Mouse (Mus musculus) neural tube, embryonic 15.5 days (tissue): Measurements from ENCODE around the gene Tmem190. TPM values are rescaled to one million over a fixed set of nuclear protein-coding genes. Genes with fewer than 3 reads are reported as not detected.
"Not testable (repeated sequence)": the region's sequence is repeated elsewhere in the genome, so short reads cannot be mapped to it uniquely, and the experiment has no call there.

Experiments
- ATAC-seq: fragments of 200-750 bp; cut with Nextera tagmentation; 2 replicates; pipeline ENCODE4 v1.8.0; 2017; ENCODE audit warnings: mild to moderate bottlenecking, moderate TSS enrichment, moderate library complexity; ENCODE audit not compliant: low FRiP score
- H3K27ac ChIP-seq: fragments of 300-500 bp; sonication (generic); replicated peaks from 2 replicates; pipeline ENCODE4 v1.5.1; 2015; ENCODE audit warnings: mild to moderate bottlenecking, inconsistent platforms
- H3K27me3 ChIP-seq: fragments of 300-500 bp; sonication (generic); replicated peaks from 2 replicates; pipeline ENCODE4 v1.6.1; 2015; ENCODE audit warnings: inconsistent platforms
- H3K36me3 ChIP-seq: fragments of 300-500 bp; sonication (generic); 2 replicates; pipeline ENCODE4 v1.6.1; 2015; ENCODE audit warnings: inconsistent platforms
- H3K4me1 ChIP-seq: fragments of 300-500 bp; sonication (generic); 2 replicates; pipeline ENCODE4 v1.6.1; 2015; ENCODE audit warnings: inconsistent platforms
- H3K4me2 ChIP-seq: fragments of 300-500 bp; sonication (generic); 2 replicates; pipeline ENCODE4 v1.6.1; 2015; ENCODE audit warnings: inconsistent platforms, mild to moderate bottlenecking, moderate library complexity
- H3K4me3 ChIP-seq: fragments of 300-500 bp; sonication (generic); replicated peaks from 2 replicates; pipeline ENCODE4 v1.5.1; 2015; ENCODE audit warnings: mild to moderate bottlenecking, inconsistent platforms
- H3K9ac ChIP-seq: fragments of 300-500 bp; sonication (generic); replicated peaks from 2 replicates; pipeline ENCODE4 v1.6.1; 2015; ENCODE audit warnings: mild to moderate bottlenecking, inconsistent platforms
- H3K9me3 ChIP-seq: fragments of 300-500 bp; sonication (generic); replicated peaks from 2 replicates; pipeline ENCODE4 v1.6.1; 2016; ENCODE audit warnings: inconsistent platforms
- WGBS: fragments of 180-500 bp; shearing (Covaris S2); methylation state at CpG from one replicate; pipeline ENCODE4 v1.1.7; 2015; ENCODE audit warnings: mixed read lengths; 5-methylcytosine and 5-hydroxymethylcytosine counted together
- polyA plus RNA-seq: library from polyadenylated mRNA; unstranded; fragments of >200 nt; fragmentation: Nextera tagmentation; extraction: Ambion mirVana; gene quantifications from 2 replicates; pipeline ENCODE4 v1.2.1, GENCODE M21; 2015

The Tmem190 gene
- polyA plus RNA-seq, 1 experiment from 2014 or later: not detected

DNA sequence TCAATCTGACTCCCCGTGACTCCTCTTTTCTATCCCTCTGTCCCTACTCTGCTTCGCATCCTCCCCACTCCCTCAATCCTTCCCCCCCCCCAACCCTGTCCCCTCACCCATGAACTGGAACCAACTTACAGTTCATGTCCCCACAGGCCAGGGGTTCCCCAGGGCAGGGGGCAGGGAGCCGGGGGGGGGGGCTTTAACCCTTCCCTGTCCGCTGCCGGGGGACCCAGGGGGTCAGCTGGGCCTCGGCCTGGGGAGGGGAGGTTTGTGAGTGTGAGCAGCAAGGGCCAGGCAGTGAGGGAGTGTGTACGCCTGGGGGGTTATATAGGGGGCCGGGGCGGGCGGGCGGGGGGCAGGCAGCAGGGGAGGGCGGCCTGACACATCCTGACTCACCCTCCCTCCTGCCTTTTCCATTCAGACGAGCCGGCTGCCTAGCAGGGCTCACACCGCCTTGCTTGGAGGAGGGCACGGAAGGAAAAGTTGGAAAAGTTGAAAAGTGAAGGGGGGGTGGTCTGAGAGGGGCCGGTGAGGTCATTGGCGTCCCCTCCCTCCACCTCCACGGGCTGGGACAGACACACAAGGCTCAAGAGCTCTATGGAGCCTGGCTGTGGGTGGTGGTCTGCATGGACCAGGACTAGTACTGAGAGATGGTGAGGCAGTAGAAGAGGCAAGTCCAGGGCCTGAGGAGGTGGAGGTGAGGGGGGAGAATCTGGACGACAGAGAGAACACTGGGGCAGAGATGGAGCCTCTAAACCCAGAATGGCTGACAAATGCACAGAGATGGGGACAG lies 4.7 kb upstream of the Tmem190 start:
- Histone ChIP-seq H3K4me1 (peaks cover 10% of the 10 kb centered on the region), H3K27me3 (peaks cover 72% of the 10 kb centered on the region), H3K4me2 (no peak overlapping the region), H3K9me3 (no peaks in the 10 kb centered on the region), H3K4me3 (no peak overlapping the region), H3K9ac (no peak overlapping the region), H3K36me3 (no peaks in the 10 kb centered on the region), H3K27ac (no peak overlapping the region)
- 4% methylated on average over 14 of the region's 20 CpGs for WGBS
- no peak for ATAC-seq

DNA sequence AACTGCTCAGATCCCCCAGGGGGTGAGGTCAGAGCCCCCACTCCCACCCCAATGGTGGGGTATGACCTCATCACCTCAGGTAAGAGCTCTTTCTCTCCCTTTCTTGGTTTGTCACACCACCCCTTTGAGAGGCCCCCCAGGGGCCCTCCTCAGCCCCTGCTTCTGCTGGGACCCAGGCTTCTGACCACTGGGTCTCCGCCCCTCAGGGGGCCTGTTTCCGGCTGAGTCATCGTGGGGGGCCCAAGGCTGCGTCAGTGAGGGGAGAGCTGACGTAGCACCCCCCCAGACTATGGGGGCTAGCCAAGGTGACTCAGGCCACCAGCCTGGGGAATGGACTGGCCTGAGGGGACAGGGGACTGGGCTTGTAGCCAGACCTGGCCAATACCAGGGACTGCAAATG lies 2.8 kb upstream of the Tmem190 start:
- ATAC-seq: no peak
- H3K9me3 ChIP-seq: no peaks in the 10 kb centered on the region
- 44% methylated on average over 5 of the region's 5 CpGs for WGBS
- no peak overlapping the region for H3K4me3 ChIP-seq
- H3K9ac ChIP-seq: no peak overlapping the region
- H3K27me3 ChIP-seq: peaks cover 64% of the 10 kb centered on the region
- H3K4me1 ChIP-seq: peaks cover 10% of the 10 kb centered on the region
- H3K27ac ChIP-seq: no peak overlapping the region
- H3K36me3 ChIP-seq: no peaks in the 10 kb centered on the region
- no peak overlapping the region for H3K4me2 ChIP-seq

DNA sequence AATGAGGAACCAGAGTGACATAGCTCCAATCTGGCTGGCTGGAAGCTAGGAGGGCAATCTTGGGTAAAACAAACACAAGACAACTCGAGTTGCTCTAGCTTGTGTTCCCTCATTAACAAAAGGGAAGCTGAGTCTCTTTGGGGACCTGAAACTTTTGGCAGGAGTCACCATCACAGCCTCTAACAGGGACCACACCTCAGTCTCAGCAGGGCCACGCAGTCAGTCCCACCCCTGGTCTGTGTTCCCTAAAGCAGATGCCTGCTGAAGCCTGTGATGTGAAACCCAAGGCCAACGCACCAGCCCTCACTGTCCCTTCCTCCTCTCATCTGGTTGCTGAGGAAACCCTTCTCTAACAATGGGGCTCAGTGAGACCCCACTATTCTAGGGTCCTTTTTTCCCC lies 607 bp upstream of the Tmem190 start:
- Histone ChIP-seq H3K36me3 (no peaks in the 10 kb centered on the region), H3K4me1 (peaks cover 5% of the 10 kb centered on the region), H3K4me3 (no peak overlapping the region), H3K27me3 (peaks cover 45% of the 10 kb centered on the region), H3K27ac (no peak overlapping the region), H3K4me2 (no peak overlapping the region), H3K9me3 (no peaks in the 10 kb centered on the region), H3K9ac (no peak overlapping the region)
- ATAC-seq: no peak
- WGBS: 53% methylated on average over 3 of the region's 3 CpGs

DNA sequence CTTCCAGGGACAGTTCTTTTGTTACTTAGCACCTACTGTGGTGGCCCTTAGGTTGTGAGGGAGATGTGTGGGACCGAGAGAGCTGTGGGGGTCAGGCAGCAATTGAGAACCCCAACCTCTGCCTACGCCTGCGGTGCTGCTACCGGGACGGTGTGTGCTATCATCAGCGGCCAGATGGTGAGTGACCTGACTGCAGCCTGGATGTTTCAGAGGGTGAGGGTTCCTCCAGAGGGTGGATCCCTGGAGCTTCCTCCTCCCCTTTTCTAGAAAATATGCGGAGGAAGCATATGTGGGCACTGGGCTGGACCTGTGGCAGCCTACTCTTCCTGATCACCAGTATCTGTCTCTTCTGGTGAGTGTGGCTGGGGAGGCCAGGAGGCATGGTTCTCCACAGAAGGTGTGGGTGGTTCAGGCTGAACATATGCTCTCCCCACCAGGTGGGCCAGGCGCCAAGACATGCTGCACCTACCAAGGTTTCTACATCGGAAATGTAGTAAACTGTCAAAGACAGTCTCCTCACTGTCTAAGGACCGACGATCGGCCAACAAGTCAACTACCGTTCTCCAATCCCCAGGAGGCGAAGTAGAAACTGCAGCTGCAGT lies 1.0 kb downstream of the Tmem190 start:
- ATAC-seq: no peak

DNA sequence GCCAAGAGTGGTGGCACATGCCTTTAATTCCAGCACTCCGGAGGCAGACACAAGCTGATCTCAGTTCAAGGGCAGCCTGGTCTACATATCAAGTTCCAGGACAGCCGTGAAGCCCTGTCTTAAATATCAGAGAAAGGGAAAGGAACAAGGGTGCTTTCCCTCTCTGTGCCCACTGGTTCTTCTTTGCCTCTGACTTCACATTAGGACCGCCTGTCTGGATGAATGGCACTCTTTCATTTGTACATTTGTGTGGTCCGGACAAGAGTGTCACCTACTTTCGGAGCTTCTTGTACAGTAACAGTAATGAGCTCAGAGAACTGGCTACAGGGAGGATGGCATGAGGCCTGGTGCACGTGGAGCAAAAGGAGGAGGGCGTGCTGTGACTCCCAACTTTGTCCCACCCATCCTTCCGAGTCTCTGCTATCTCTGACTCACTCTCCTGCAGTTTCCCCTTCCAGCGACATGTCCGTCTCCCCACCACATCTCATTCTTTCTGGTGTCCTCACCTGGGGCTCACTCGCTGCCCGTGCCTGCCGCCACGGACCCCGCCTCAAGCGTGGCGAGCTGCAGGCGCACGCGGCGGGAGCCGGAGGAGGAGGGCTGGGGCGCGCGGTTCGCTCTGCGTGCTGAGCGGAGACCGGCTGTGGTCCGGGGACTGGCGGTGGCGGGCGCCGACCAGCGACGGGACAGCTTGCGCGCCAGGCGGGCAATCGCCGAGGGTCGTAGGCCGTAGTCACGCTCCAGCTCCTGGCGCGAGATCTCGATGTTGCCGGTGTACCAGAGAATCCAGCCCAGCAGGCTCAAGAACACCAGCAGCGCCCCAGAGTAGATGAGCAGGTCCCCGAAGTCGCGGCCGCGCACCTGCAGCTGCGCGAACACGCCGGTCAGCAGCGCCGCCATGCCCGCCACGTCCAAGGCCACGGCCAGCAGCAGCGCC lies 6.0 kb downstream of the Tmem190 start:
- H3K36me3 ChIP-seq: no peaks in the 10 kb centered on the region
- H3K9me3 ChIP-seq: no peaks in the 10 kb centered on the region
- WGBS: 2% methylated on average over 64 of the region's 64 CpGs
- H3K4me3 ChIP-seq: peak overlapping the region; percentile 51
- H3K27ac ChIP-seq: peak overlapping the region; percentile 74
- peak overlapping the region; percentile 68 for H3K9ac ChIP-seq
- ATAC-seq: peak; percentile 33
- H3K27me3 ChIP-seq: peaks cover 15% of the 10 kb centered on the region; the same call in 1 of the 2 replicates
- peaks cover 20% of the 10 kb centered on the region for H3K4me1 ChIP-seq
- peak overlapping the region; percentile 88 for H3K4me2 ChIP-seq

More for the DNA sequence above, 1.0 kb downstream of the Tmem190 start:
- H3K27ac ChIP-seq: no peak overlapping the region
- no peaks in the 10 kb centered on the region for H3K9me3 ChIP-seq
- H3K9ac ChIP-seq: no peak overlapping the region
- no peak overlapping the region for H3K4me3 ChIP-seq
- no peak overlapping the region for H3K4me2 ChIP-seq
- 88% methylated on average over 14 of the region's 14 CpGs for WGBS
- H3K4me1 ChIP-seq: peaks cover 6% of the 10 kb centered on the region
- H3K36me3 ChIP-seq: no peaks in the 10 kb centered on the region
- H3K27me3 ChIP-seq: peaks cover 34% of the 10 kb centered on the region

DNA sequence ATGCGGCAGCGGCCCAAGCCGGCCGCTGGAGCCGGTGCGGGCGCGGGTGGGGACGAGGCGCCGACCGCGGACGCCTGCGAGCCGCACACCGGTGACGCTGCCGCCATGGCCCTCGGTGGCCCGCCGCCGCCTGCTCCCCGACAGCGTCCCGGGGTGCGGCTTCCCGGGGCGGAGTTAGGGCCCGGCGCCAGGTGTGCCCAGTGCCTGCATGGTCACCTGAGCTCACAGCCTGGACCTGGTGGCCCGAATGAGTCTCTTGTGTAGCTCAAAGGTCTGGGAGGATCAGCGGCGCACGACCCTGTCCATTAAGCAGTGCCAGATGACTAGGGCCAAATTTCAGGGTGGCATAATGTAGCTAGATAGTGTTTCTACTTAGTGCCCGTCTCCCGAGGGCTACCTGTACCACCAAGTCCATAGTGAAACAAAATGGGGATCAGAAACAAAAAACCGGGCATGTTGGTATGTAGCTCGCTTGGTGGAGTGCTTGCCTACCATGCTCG lies 6.7 kb downstream of the Tmem190 start, which contains the start of gene Tmem238:
Gene Tmem238 (minus strand): TSS at position 221 of the 500 bp plus-strand sequence.
- no peaks in the 10 kb centered on the region for H3K9me3 ChIP-seq
- H3K4me1 ChIP-seq: peaks cover 27% of the 10 kb centered on the region
- H3K36me3 ChIP-seq: peaks cover 4% of the 10 kb centered on the region
- WGBS: 9% methylated on average over 40 of the region's 40 CpGs
- ATAC-seq: no peak
- peaks cover 15% of the 10 kb centered on the region; the same call in 1 of the 2 replicates for H3K27me3 ChIP-seq
- H3K9ac ChIP-seq: peak within 1 kb of the TSS; percentile 68
- peak within 1 kb of the TSS; percentile 51 for H3K4me3 ChIP-seq
- peak within 1 kb of the TSS; percentile 74 for H3K27ac ChIP-seq
- H3K4me2 ChIP-seq: peak within 1 kb of the TSS; percentile 88

DNA sequence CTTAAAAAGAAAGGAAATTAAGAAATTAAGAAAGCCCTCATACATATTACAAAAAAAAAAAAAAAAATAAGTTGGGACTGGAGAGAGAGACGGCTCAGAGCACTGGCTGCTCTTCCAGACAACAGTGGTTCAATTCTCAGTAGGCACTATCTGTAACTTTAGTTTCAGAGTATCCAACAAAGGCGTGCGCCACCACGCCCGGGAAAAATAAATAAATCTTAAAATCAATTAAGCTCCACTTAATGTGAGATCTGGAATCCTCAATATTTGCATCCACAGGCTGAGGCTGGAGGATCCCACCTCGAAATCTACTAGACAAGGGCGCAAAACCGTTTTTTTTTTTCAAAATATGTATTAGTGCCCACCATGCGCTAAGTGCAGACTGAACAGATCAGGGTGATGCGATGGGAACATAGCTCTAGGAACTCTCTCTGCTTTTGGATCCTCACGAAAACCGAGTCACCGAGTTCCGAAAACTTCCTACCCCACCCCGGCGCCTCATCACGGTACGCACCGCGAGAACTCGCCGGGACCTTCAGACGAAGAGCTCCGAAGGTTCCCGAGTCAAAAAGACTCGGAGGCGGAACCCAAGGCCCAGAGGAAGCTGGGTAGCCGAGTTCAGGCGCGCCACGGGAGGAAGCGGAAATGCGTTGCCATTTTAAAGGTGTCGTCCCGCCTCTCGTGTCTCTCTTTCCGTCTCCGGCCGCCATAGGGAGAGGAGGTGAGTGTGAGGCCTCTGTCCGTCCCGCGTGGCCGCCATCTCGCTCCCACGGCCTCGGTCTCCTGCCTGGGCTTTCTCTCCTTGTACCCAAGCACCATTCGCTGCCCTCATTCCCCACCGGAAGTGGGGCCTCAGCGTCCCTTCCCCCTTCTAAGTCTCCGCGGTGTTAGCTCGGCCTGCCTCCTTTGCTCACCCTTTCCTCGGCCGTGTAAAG lies 9.8 kb downstream of the Tmem190 start, which contains the start of gene Rpl28:
Gene Rpl28 (plus strand): TSS at position 597 of the 935 bp plus-strand sequence.
- peak; percentile 93 for ATAC-seq
- 1% methylated on average over 54 of the region's 54 CpGs for WGBS
- no peaks in the 10 kb centered on the region for H3K9me3 ChIP-seq

DNA sequence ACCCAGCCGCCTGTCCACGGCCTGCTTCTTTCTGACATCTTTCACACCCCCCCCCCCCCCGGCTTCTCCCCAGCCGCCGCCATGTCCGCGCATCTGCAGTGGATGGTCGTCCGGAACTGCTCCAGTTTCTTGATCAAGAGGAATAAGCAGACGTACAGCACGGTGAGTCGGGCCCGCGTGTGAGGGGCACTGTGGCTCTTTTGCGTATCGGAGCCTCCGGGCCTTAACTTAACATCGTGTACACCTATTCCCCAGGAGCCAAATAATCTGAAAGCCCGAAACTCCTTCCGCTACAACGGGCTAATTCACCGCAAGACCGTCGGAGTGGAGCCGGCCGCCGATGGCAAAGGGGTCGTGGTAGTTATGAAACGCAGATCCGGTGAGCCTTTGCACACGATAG lies 10.5 kb downstream of the Tmem190 start:
- WGBS: under 1% methylated on average over 30 of the region's 31 CpGs
- Histone ChIP-seq H3K9ac (peak overlapping the region; percentile 95), H3K36me3 (peaks cover 38% of the 10 kb centered on the region), H3K4me3 (peak overlapping the region; percentile 88), H3K4me1 (peaks cover 29% of the 10 kb centered on the region), H3K4me2 (peak overlapping the region; percentile 71), H3K27ac (peak overlapping the region; percentile 90)
- peak; percentile 23 for ATAC-seq
- H3K9me3 ChIP-seq, H3K27me3 ChIP-seq: not testable (repeated sequence)

More for the DNA sequence above, 9.8 kb downstream of the Tmem190 start, which contains the start of gene Rpl28:
- Histone ChIP-seq H3K4me3 (peak within 1 kb of the TSS; percentile 88), H3K4me2 (peak within 1 kb of the TSS; percentile 71), H3K9ac (peak within 1 kb of the TSS; percentile 95), H3K4me1 (peaks cover 30% of the 10 kb centered on the region), H3K27me3 (peaks cover 6% of the 10 kb centered on the region; the same call in 1 of the 2 replicates), H3K36me3 (peaks cover 34% of the 10 kb centered on the region), H3K27ac (peak within 1 kb of the TSS; percentile 90)

DNA sequence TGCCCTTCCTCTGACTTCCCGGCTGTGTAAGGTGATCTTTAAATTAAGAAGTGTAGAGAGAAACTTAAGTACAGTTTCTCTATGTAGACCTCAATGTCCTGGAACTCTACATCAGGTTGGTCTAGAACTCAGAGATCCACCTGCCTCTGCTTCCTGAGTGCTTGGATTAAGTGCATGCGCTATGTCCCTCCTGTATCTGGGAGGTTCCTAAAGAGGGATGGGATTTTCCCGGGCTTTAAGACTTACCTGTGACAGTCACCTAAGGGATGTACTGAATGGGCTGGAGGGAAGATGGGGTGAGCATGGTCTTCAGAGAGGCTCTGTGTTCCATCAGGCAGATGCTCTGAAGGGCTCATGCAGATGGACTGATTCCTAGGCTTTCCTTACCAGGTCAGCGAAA lies 10.9 kb downstream of the Tmem190 start:
- H3K36me3 ChIP-seq: peaks cover 41% of the 10 kb centered on the region
- ATAC-seq: no peak
- H3K4me3 ChIP-seq: peak overlapping the region; percentile 88
- H3K9ac ChIP-seq: peak overlapping the region; percentile 95
- peaks cover 24% of the 10 kb centered on the region for H3K4me1 ChIP-seq
- peak overlapping the region; percentile 71 for H3K4me2 ChIP-seq
- peak overlapping the region; percentile 90 for H3K27ac ChIP-seq
- 39% methylated on average over 4 of the region's 4 CpGs for WGBS
- peaks cover 4% of the 10 kb centered on the region; the same call in 1 of the 2 replicates for H3K27me3 ChIP-seq
- no peaks in the 10 kb centered on the region for H3K9me3 ChIP-seq

DNA sequence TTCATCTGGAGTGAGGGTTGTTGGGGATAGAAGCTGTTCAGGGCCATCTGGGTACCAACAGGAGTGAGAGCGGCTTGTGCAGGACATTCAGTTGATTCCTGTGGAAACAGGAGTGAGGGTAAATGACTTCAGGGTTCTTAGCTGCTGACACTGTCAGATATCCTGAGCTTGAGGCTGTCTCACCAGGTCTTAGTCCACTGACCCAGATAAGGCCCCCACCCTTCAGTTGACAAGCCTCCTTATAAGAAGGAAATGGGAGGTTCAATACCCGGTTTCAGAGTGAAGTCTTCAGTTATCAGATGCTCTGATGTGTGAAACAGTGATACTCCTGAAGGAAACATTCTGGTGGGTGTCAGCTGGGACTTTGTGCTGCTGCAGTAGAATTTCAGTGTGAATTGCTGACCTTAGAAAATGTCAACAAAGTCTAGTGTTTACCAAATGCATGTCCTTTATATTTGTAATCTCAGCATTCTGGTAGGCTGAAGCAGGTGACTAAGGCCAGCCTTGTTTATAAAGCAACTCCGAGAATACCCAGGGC lies 12.0 kb downstream of the Tmem190 start:
- no peaks in the 10 kb centered on the region for H3K9me3 ChIP-seq
- no peak overlapping the region for H3K27ac ChIP-seq
- H3K4me3 ChIP-seq: peak overlapping the region; percentile 88; the same call in 1 of the 2 replicates
- H3K4me1 ChIP-seq: peaks cover 16% of the 10 kb centered on the region
- H3K27me3 ChIP-seq: peaks cover 4% of the 10 kb centered on the region; the same call in 1 of the 2 replicates
- H3K4me2 ChIP-seq: peak overlapping the region; percentile 71; the same call in 1 of the 2 replicates
- no peak for ATAC-seq
- WGBS: 89% methylated on average over 3 of the region's 3 CpGs
- no peak overlapping the region; the same call in 1 of the 2 replicates for H3K9ac ChIP-seq
- peaks cover 41% of the 10 kb centered on the region for H3K36me3 ChIP-seq
